Mouse (Mus musculus) forebrain, embryonic 11.5 days (tissue): ENCODE measurements around the gene Tarbp1. TPM values are rescaled to one million over a fixed set of nuclear protein-coding genes. Genes with fewer than 3 reads are reported as not detected.
"Not testable (repeated sequence)": the region's sequence is repeated elsewhere in the genome, so short reads cannot be mapped to it uniquely, and the experiment has no call there.

Source experiments
- ATAC-seq: fragments of 200-750 bp; cut with Nextera tagmentation; replicated peaks from 2 replicates; pipeline ENCODE4 v1.8.0; 2017; ENCODE audit warnings: moderate TSS enrichment; ENCODE audit not compliant: low FRiP score
- DNase-seq: peaks from one replicate; pipeline ENCODE4 v3.0.0-alpha.2; 2017; ENCODE audit warnings: low spot score
- H3K27ac ChIP-seq: fragments of 300-500 bp; sonication (generic); 2 replicates; pipeline ENCODE4 v1.5.1; 2014; ENCODE audit warnings: low read depth, low read length
- H3K27me3 ChIP-seq: fragments of 300-500 bp; sonication (generic); 2 replicates; pipeline ENCODE4 v1.6.1; 2014; ENCODE audit warnings: mild to moderate bottlenecking, low read length, mixed read lengths; ENCODE audit not compliant: control insufficient read depth, insufficient read depth
- H3K36me3 ChIP-seq: fragments of 300-500 bp; sonication (generic); 2 replicates; pipeline ENCODE4 v1.6.1; 2014; ENCODE audit warnings: mild to moderate bottlenecking, low read length, moderate library complexity, mixed read lengths; ENCODE audit not compliant: control insufficient read depth, insufficient read depth
- H3K4me1 ChIP-seq: fragments of 300-500 bp; sonication (generic); replicated peaks from 2 replicates; pipeline ENCODE4 v1.6.1; 2014; ENCODE audit warnings: low read length, mixed read lengths; ENCODE audit not compliant: control insufficient read depth, insufficient read depth
- H3K4me2 ChIP-seq: fragments of 300-500 bp; sonication (generic); 2 replicates; pipeline ENCODE4 v1.6.1; 2014; ENCODE audit warnings: low read depth, mild to moderate bottlenecking, low read length, moderate library complexity, mixed read lengths; ENCODE audit not compliant: severe bottlenecking
- H3K4me3 ChIP-seq: fragments of 300-500 bp; sonication (generic); 2 replicates; pipeline ENCODE4 v1.5.1; 2014; ENCODE audit warnings: low read depth, low read length
- H3K9ac ChIP-seq: fragments of 300-500 bp; sonication (generic); 2 replicates; pipeline ENCODE4 v1.6.1; 2014; ENCODE audit warnings: low read length
- H3K9me3 ChIP-seq: fragments of 300-500 bp; sonication (generic); 2 replicates; pipeline ENCODE4 v1.6.1; 2016; ENCODE audit warnings: low read length, mixed read lengths; ENCODE audit not compliant: control insufficient read depth
- WGBS: fragments of 180-500 bp; shearing (Covaris S2); extraction: QIAGEN DNeasy Blood & Tissue Kit; methylation state at CpG from one replicate; pipeline ENCODE4 v1.1.7; 2014; 5-methylcytosine and 5-hydroxymethylcytosine counted together
- polyA plus RNA-seq: library from polyadenylated mRNA; unstranded; fragments of >200 nt; fragmentation: Nextera tagmentation; extraction: Ambion mirVana; gene quantifications from 2 replicates; pipeline ENCODE4 v1.2.1, GENCODE M21; 2014

Tarbp1 gene
- polyA plus RNA-seq, 1 experiment from 2014 or later, result 3.7 TPM

GRCm38 (mm10) chr8:126404550-126404949 lies 70.3 kb downstream of the Tarbp1 start:
- H3K9me3 ChIP-seq, ATAC-seq, H3K4me3 ChIP-seq, H3K4me2 ChIP-seq, H3K9ac ChIP-seq, H3K27me3 ChIP-seq, H3K36me3 ChIP-seq, H3K27ac ChIP-seq, H3K4me1 ChIP-seq, DNase-seq: not testable (repeated sequence)

GRCm38 (mm10) chr8:126398349-126398748 lies 76.5 kb downstream of the Tarbp1 start:
- ATAC-seq (no peak), DNase-seq (no peak)
- Histone ChIP-seq H3K27ac (no peak overlapping the region), H3K9me3 (no peaks in the 10 kb centered on the region), H3K36me3 (no peaks in the 10 kb centered on the region), H3K27me3 (no peaks in the 10 kb centered on the region), H3K4me3 (no peak overlapping the region), H3K4me2 (no peak overlapping the region), H3K9ac (no peak overlapping the region), H3K4me1 (0 out of 2 replicates have a peak, but pooled peaks cover 1% of the 10 kb centered on the region)
- 75% methylated on average over 3 of the region's 3 CpGs for WGBS

- no peaks in the 10 kb centered on the region for H3K27me3 ChIP-seq
- no peaks in the 10 kb centered on the region for H3K9me3 ChIP-seq
- no peak overlapping the region for H3K9ac ChIP-seq
- H3K36me3 ChIP-seq, result no peaks in the 10 kb centered on the region
- no peak overlapping the region for H3K4me3 ChIP-seq
- no peak overlapping the region for H3K4me2 ChIP-seq
- no peak for ATAC-seq
- H3K4me1 ChIP-seq, result 0 out of 2 replicates have a peak, but pooled peaks cover 1% of the 10 kb centered on the region
- WGBS, result 63% methylated on average over 5 of the region's 5 CpGs
- H3K27ac ChIP-seq, result no peak overlapping the region
- no peak for DNase-seq
Observed at GRCm38 (mm10) chr8:126395917-126396316, 78.9 kb downstream of the Tarbp1 start.

- no peak overlapping the region for H3K9ac ChIP-seq
- WGBS, result 82% methylated on average over 9 of the region's 9 CpGs
- H3K4me2 ChIP-seq, result no peak overlapping the region
- no peak overlapping the region for H3K4me3 ChIP-seq
- H3K9me3 ChIP-seq, result no peaks in the 10 kb centered on the region
- no peaks in the 10 kb centered on the region for H3K36me3 ChIP-seq
- H3K27me3 ChIP-seq, result no peaks in the 10 kb centered on the region
- DNase-seq, result no peak
- no peak overlapping the region for H3K27ac ChIP-seq
- ATAC-seq, result no peak
- 0 out of 2 replicates have a peak, but pooled peaks cover 1% of the 10 kb centered on the region for H3K4me1 ChIP-seq
Observed at GRCm38 (mm10) chr8:126395386-126395785, 79.5 kb downstream of the Tarbp1 start.

DNA sequence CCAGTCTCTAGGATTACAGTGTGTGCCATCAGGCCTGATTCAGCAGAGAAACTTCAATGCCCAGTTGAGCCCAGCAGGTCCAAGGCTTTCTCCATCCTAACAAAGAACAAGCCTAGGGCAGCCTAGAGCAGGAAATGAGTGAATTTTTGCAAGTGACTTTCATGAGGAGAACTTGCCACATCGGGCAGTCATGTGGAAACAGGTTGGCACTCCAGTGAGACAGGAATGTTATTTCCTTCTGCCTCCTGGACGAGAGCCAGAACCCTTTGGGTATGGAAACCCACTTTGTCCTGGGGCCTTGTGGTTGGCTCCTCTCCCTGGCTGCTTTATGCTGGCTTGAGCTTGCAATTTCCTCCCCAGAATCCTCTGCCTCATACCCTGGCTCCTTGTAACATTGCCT lies 83.3 kb downstream of the Tarbp1 start:
- H3K4me1 ChIP-seq, result 0 out of 2 replicates have a peak, but pooled peaks cover 1% of the 10 kb centered on the region
- 83% methylated on average over 2 of the region's 2 CpGs for WGBS
- no peak overlapping the region for H3K4me3 ChIP-seq
- ATAC-seq, result no peak
- no peak overlapping the region for H3K27ac ChIP-seq
- H3K4me2 ChIP-seq, result no peak overlapping the region
- H3K27me3 ChIP-seq, result no peaks in the 10 kb centered on the region
- no peak overlapping the region for H3K9ac ChIP-seq
- no peaks in the 10 kb centered on the region for H3K36me3 ChIP-seq
- DNase-seq, result no peak
- no peaks in the 10 kb centered on the region for H3K9me3 ChIP-seq

- no peak overlapping the region for H3K4me2 ChIP-seq
- WGBS, result 86% methylated on average over 4 of the region's 4 CpGs
- no peaks in the 10 kb centered on the region for H3K27me3 ChIP-seq
- ATAC-seq (no peak), DNase-seq (no peak)
- no peak overlapping the region for H3K9ac ChIP-seq
- no peaks in the 10 kb centered on the region for H3K4me1 ChIP-seq
- H3K36me3 ChIP-seq, result no peaks in the 10 kb centered on the region
- no peak overlapping the region for H3K4me3 ChIP-seq
- H3K9me3 ChIP-seq, result no peaks in the 10 kb centered on the region
- no peak overlapping the region for H3K27ac ChIP-seq
Observed at GRCm38 (mm10) chr8:126387566-126387965, 87.3 kb downstream of the Tarbp1 start.

GRCm38 (mm10) chr8:126382749-126383148 lies 92.1 kb downstream of the Tarbp1 start:
- Histone ChIP-seq H3K9ac (no peak overlapping the region), H3K4me3 (no peak overlapping the region), H3K4me2 (no peak overlapping the region), H3K36me3 (no peaks in the 10 kb centered on the region), H3K4me1 (no peaks in the 10 kb centered on the region), H3K9me3 (no peaks in the 10 kb centered on the region), H3K27me3 (no peaks in the 10 kb centered on the region), H3K27ac (no peak overlapping the region)
- DNase-seq (peak; percentile 64), ATAC-seq (no peak)
- 69% methylated on average over 5 of the region's 5 CpGs for WGBS

GRCm38 (mm10) chr8:126382216-126382615 lies 92.6 kb downstream of the Tarbp1 start:
- no peaks in the 10 kb centered on the region for H3K36me3 ChIP-seq
- H3K9ac ChIP-seq, result no peak overlapping the region
- ATAC-seq (no peak), DNase-seq (peak; percentile 55)
- H3K4me2 ChIP-seq, result no peak overlapping the region
- H3K27me3 ChIP-seq, result no peaks in the 10 kb centered on the region
- H3K4me1 ChIP-seq, result no peaks in the 10 kb centered on the region
- H3K9me3 ChIP-seq, result no peaks in the 10 kb centered on the region
- no peak overlapping the region for H3K4me3 ChIP-seq
- 42% methylated on average over 14 of the region's 14 CpGs for WGBS
- no peak overlapping the region for H3K27ac ChIP-seq

- H3K9ac ChIP-seq, result no peak overlapping the region
- no peak overlapping the region for H3K4me3 ChIP-seq
- no peaks in the 10 kb centered on the region for H3K9me3 ChIP-seq
- no peaks in the 10 kb centered on the region for H3K4me1 ChIP-seq
- H3K4me2 ChIP-seq, result no peak overlapping the region
- no peaks in the 10 kb centered on the region for H3K27me3 ChIP-seq
- no peaks in the 10 kb centered on the region for H3K36me3 ChIP-seq
- ATAC-seq (no peak), DNase-seq (no peak)
- H3K27ac ChIP-seq, result no peak overlapping the region
- 85% methylated on average over 7 of the region's 7 CpGs for WGBS
Observed at GRCm38 (mm10) chr8:126381299-126381698, 93.6 kb downstream of the Tarbp1 start.
